Mouse (Mus musculus) left cerebral cortex, postnatal 25 days (tissue): ENCODE data around the gene Sec16b. TPM values are rescaled to one million over a fixed set of nuclear protein-coding genes. Genes with fewer than 3 reads are reported as not detected.

ENCODE experiments used
- total RNA-seq, 2 experiments: library from RNA; stranded (reverse); gene quantifications; 2 replicates each; pipeline ENCODE4 v1.2.3; 2021

Sec16b gene
- total RNA-seq, 2 experiments from 2014 or later: 1.2 to 1.4 TPM

Other genes starting within 250 kb of the Sec16b start
- 10 to 100 TPM; 83.8 to 89.4 TPM for gene Rasal2, start 94.1 kb upstream of the Sec16b start, total RNA-seq
- 1 to 10 TPM; 3.5 to 4.0 TPM for gene Cryzl2, start 48.2 kb upstream of the Sec16b start, total RNA-seq